Mouse (Mus musculus): ENCODE data around the gene Tmc3.

GRCm38 (mm10) chr7:83643581-83643980, 58.9 kb downstream of the Tmc3 start:
- TF ChIP-seq CTCF (IDR thresholded peaks at IDR 0.05) (no peak), EP300 (IDR thresholded peaks at IDR 0.05) (no peak)
